Mouse (Mus musculus) heart, embryonic 16.5 days (tissue): ENCODE measurements around the gene Tsx. TPM values are rescaled to one million over a fixed set of nuclear protein-coding genes. Genes with fewer than 3 reads are reported as not detected.

Experiments
- ATAC-seq: fragments of 200-750 bp; cut with Nextera tagmentation; replicated peaks from 2 replicates; pipeline ENCODE4 v1.8.0; 2017; ENCODE audit warnings: moderate number of reproducible peaks; ENCODE audit not compliant: insufficient read depth, low FRiP score; ENCODE audit errors: extremely low read depth
- H3K27ac ChIP-seq: fragments of 300-500 bp; sonication (generic); 2 replicates; pipeline ENCODE4 v1.5.1; 2014; ENCODE audit warnings: mild to moderate bottlenecking, low read length, control low read depth, moderate library complexity
- H3K27me3 ChIP-seq: fragments of 300-500 bp; sonication (generic); 2 replicates; pipeline ENCODE4 v1.6.1; 2014; ENCODE audit warnings: low read length, mixed read lengths; ENCODE audit not compliant: control insufficient read depth, insufficient read depth
- H3K36me3 ChIP-seq: fragments of 300-500 bp; sonication (generic); 2 replicates; pipeline ENCODE4 v1.6.1; 2014; ENCODE audit not compliant: control insufficient read depth, insufficient read depth
- H3K4me1 ChIP-seq: fragments of 300-500 bp; sonication (generic); 2 replicates; pipeline ENCODE4 v1.6.1; 2014; ENCODE audit warnings: low read length, mixed read lengths; ENCODE audit not compliant: control insufficient read depth, insufficient read depth
- H3K4me2 ChIP-seq: fragments of 300-500 bp; sonication (generic); 2 replicates; pipeline ENCODE4 v1.6.1; 2014; ENCODE audit warnings: low read depth, mild to moderate bottlenecking, control low read depth, low read length
- H3K4me3 ChIP-seq: fragments of 300-500 bp; sonication (generic); 2 replicates; pipeline ENCODE4 v1.5.1; 2014; ENCODE audit warnings: mild to moderate bottlenecking, control low read depth, low read length
- H3K9ac ChIP-seq: fragments of 300-500 bp; sonication (generic); 2 replicates; pipeline ENCODE4 v1.6.1; 2014; ENCODE audit warnings: low read length, control low read depth
- H3K9me3 ChIP-seq: fragments of 300-500 bp; sonication (generic); replicated peaks from 2 replicates; pipeline ENCODE4 v1.6.1; 2016; ENCODE audit warnings: low read length; ENCODE audit not compliant: control insufficient read depth
- WGBS: fragments of 180-500 bp; shearing (Covaris S2); extraction: QIAGEN DNeasy Blood & Tissue Kit; methylation state at CpG from one replicate; pipeline ENCODE4 v1.1.7; 2014; 5-methylcytosine and 5-hydroxymethylcytosine counted together
- polyA plus RNA-seq: library from polyadenylated mRNA; unstranded; fragments of >200 nt; fragmentation: Nextera tagmentation; extraction: Ambion mirVana; gene quantifications from 2 replicates; pipeline ENCODE4 v1.2.1, GENCODE M21; 2015

The Tsx gene
- not detected in 2 replicates for polyA plus RNA-seq

DNA sequence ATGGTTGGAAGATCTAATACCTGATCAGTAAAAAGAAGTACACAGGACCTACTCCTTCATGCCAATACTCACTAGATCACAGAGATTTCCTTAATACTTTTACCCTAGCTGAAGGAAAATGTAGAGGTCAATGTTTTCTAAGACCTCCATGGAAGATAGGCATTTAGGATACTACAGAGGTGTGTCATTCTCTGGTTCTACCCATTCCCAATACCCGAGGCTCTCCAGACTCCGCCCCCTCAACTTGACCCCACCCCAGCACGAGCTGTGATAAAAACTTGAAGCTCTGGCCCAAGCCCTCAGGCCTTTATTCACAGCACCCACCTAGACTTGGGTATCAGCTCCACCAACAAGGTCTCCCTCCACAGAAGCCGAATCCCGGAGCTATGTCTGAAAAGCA, at the start of gene Tsx:
TSS of gene Tsx (plus strand) at position 301 of the 400 bp plus-strand sequence.
- ATAC-seq, result no peak
- no peaks in the 10 kb centered on the region for H3K36me3 ChIP-seq
- H3K9me3 ChIP-seq, result no peaks in the 10 kb centered on the region
- no peaks in the 10 kb centered on the region for H3K4me1 ChIP-seq
- H3K4me3 ChIP-seq, result no peak within 1 kb of the TSS
- 71% methylated on average over 5 of the region's 5 CpGs for WGBS
- H3K9ac ChIP-seq, result no peak within 1 kb of the TSS
- H3K27ac ChIP-seq, result no peak within 1 kb of the TSS
- peaks cover 42% of the 10 kb centered on the region for H3K27me3 ChIP-seq
- H3K4me2 ChIP-seq, result no peak within 1 kb of the TSS

DNA sequence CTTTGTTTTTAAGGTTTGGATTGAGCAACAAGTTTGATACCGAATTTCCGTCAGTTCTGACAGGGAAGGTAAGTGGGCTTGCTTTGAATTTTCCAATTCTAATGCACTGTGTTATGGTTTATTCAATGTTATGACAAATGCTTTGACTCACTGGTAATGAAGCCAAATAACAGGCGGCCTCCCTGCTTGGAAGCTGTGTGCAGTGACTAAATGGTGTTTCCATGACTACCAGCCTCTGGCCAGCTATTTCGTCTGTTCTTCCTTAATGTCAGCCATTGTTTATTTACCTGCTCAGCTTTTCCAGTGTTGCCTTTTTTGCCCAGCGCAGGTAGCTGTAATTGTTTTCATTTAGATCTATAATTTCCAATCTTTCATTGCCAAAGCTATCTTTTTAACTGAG, 48.1 kb upstream of the Tsx start:
- Histone ChIP-seq H3K4me2 (no peak overlapping the region), H3K9ac (no peak overlapping the region), H3K4me3 (no peak overlapping the region), H3K9me3 (no peaks in the 10 kb centered on the region), H3K36me3 (no peaks in the 10 kb centered on the region), H3K27ac (no peak overlapping the region), H3K27me3 (peaks cover 4% of the 10 kb centered on the region; the same call in 1 of the 2 replicates), H3K4me1 (no peaks in the 10 kb centered on the region)
- WGBS, result 62% methylated on average over 5 of the region's 5 CpGs
- ATAC-seq, result no peak

DNA sequence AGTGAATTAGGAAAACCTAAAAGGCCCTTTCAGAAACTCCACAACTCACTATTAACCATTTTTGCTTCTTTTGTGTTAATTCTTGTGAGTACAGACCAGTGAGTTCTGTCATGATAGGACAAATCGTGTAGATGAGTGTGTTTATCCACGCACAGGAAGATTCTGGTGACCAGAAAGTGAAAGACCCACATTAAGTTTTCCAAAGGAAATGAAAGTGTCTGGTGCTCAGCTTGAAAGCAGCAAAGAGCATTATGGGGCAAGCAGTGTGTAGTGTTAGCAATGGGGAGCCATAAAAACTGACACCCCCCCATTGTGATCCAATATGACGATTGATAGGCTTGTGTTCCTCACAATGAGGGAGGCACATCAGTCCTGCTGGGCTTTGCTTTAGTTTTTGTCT, 45.6 kb upstream of the Tsx start:
- no peak for ATAC-seq
- Histone ChIP-seq H3K4me1 (no peaks in the 10 kb centered on the region), H3K27ac (no peak overlapping the region), H3K27me3 (peaks cover 4% of the 10 kb centered on the region; the same call in 1 of the 2 replicates), H3K36me3 (no peaks in the 10 kb centered on the region), H3K4me2 (no peak overlapping the region), H3K9me3 (no peaks in the 10 kb centered on the region), H3K4me3 (no peak overlapping the region), H3K9ac (no peak overlapping the region)
- 71% methylated on average over 3 of the region's 3 CpGs for whole genome bisulfite sequencing

- ATAC-seq, result no peak
Observed at GRCm38 (mm10) chrX:103371221-103371620, 43.0 kb upstream of the Tsx start.

DNA sequence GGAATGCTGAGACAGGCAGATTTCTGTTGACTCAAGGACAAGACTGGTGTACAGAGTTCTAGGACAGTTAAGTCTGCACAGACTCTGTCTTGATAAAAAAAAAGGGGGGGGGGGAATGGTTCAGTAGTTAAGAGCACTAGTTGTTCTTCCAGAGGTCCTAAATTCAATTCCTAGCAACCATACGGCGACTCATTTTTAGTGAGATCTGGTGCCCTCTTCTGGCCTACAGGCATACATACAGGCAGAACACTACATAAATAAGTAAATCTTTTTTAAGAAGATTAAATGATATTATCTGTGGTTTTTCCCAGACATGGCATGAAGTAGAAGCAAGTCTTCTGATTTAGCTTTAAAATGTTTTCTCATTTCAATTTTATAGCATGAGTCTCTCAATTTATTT, 42.6 kb upstream of the Tsx start:
- H3K27me3 ChIP-seq, result peaks cover 10% of the 10 kb centered on the region
- no peak overlapping the region for H3K27ac ChIP-seq
- no peak overlapping the region for H3K9ac ChIP-seq
- no peaks in the 10 kb centered on the region for H3K9me3 ChIP-seq
- no peaks in the 10 kb centered on the region for H3K4me1 ChIP-seq
- ATAC-seq, result no peak
- no peaks in the 10 kb centered on the region for H3K36me3 ChIP-seq
- 30% methylated on average over 2 of the region's 2 CpGs for WGBS
- no peak overlapping the region for H3K4me3 ChIP-seq
- no peak overlapping the region for H3K4me2 ChIP-seq

More at GRCm38 (mm10) chrX:103371221-103371620, 43.0 kb upstream of the Tsx start:
- no peaks in the 10 kb centered on the region for H3K36me3 ChIP-seq
- no peaks in the 10 kb centered on the region for H3K9me3 ChIP-seq
- H3K27me3 ChIP-seq, result peaks cover 6% of the 10 kb centered on the region
- no peak overlapping the region for H3K9ac ChIP-seq
- no peaks in the 10 kb centered on the region for H3K4me1 ChIP-seq
- H3K4me3 ChIP-seq, result no peak overlapping the region
- H3K4me2 ChIP-seq, result no peak overlapping the region
- 68% methylated on average over 2 of the region's 2 CpGs for WGBS
- no peak overlapping the region for H3K27ac ChIP-seq

GRCm38 (mm10) chrX:103374250-103374649, 40.0 kb upstream of the Tsx start:
- no peak overlapping the region for H3K4me3 ChIP-seq
- no peak overlapping the region for H3K27ac ChIP-seq
- no peak overlapping the region for H3K4me2 ChIP-seq
- H3K36me3 ChIP-seq, result no peaks in the 10 kb centered on the region
- peaks cover 16% of the 10 kb centered on the region for H3K27me3 ChIP-seq
- ATAC-seq, result no peak
- H3K9me3 ChIP-seq, result no peaks in the 10 kb centered on the region
- H3K9ac ChIP-seq, result no peak overlapping the region
- no peaks in the 10 kb centered on the region for H3K4me1 ChIP-seq
- 56% methylated on average over 5 of the region's 5 CpGs for WGBS

DNA sequence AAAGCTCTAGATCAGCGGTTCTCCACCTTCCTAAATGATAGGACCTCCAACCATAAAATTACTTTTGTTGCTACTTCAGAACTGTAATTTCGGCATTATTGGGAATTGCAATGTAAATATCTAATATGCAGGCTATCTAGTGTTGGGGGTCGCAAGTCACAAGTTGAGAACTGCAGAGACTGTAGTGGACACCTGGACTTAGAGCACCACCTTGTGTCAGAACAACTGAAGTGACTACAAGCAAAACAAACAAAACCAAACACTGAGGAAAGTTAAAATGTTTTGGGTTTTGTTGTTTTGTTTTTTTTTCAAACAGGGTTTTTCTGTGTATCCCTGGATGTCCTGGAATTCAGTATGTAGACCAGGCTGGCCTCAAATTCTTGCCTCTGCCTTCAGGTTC, 29.7 kb upstream of the Tsx start:
- WGBS, result 83% methylated on average over 3 of the region's 3 CpGs

GRCm38 (mm10) chrX:103388131-103388530, 26.1 kb upstream of the Tsx start:
- Histone ChIP-seq H3K4me1 (no peaks in the 10 kb centered on the region), H3K9ac (no peak overlapping the region), H3K4me3 (no peak overlapping the region), H3K27me3 (peaks cover 12% of the 10 kb centered on the region), H3K4me2 (no peak overlapping the region), H3K9me3 (no peaks in the 10 kb centered on the region), H3K27ac (no peak overlapping the region), H3K36me3 (no peaks in the 10 kb centered on the region)
- WGBS, result 90% methylated on average over 3 of the region's 3 CpGs
- no peak for ATAC-seq

More for the DNA sequence above, 29.7 kb upstream of the Tsx start:
- no peak overlapping the region for H3K4me2 ChIP-seq
- no peaks in the 10 kb centered on the region for H3K36me3 ChIP-seq
- H3K9me3 ChIP-seq, result no peaks in the 10 kb centered on the region
- H3K27ac ChIP-seq, result no peak overlapping the region
- no peaks in the 10 kb centered on the region for H3K4me1 ChIP-seq
- peaks cover 12% of the 10 kb centered on the region for H3K27me3 ChIP-seq
- ATAC-seq, result no peak
- no peak overlapping the region for H3K4me3 ChIP-seq
- H3K9ac ChIP-seq, result no peak overlapping the region

DNA sequence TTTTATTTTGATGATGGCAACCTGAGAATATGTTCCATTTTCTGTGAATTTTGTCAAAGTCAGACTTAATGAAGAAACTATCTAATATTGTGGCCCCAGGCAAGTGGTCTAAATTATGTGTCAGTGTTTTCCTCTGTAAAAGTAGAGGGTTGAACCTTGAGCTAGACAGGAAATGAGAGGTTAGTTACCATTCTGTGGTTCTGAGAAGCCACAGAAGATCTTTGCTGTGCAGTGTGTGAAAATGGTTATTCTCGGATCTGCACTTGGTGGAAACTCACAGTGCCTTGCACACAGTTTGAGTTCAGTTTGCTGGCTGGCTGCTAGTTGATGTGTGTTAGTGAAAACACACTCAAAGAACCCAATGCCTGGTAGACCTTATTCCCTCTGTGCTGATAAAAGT, 20.4 kb upstream of the Tsx start:
- Histone ChIP-seq H3K9me3 (no peaks in the 10 kb centered on the region), H3K4me3 (no peak overlapping the region), H3K9ac (no peak overlapping the region), H3K36me3 (no peaks in the 10 kb centered on the region), H3K27me3 (peaks cover 28% of the 10 kb centered on the region), H3K4me1 (no peaks in the 10 kb centered on the region), H3K27ac (no peak overlapping the region), H3K4me2 (no peak overlapping the region)
- ATAC-seq, result no peak
- WGBS, result 53% methylated on average over 1 of the region's 1 CpGs
